Mouse (Mus musculus) kidney, postnatal 36 days (tissue): ENCODE measurements at regions not wholly inside any gene's neighbourhood (a gene's known extent, or its start where the extent isn't known, plus 50 kb on each side); places are given as distances from the start of the nearest gene placed in this dataset.

Experiments
- DNase-seq, 2 experiments: peaks; one replicate each; pipeline ENCODE4 v3.0.0; 2021 to 2022; ENCODE audit warnings: mixed read lengths in 2 of 2

- no peak for DNase-seq
Measured at GRCm38 (mm10) chr11:38034526-38035286, 798.9 kb upstream of the Tenm2 start.

DNA sequence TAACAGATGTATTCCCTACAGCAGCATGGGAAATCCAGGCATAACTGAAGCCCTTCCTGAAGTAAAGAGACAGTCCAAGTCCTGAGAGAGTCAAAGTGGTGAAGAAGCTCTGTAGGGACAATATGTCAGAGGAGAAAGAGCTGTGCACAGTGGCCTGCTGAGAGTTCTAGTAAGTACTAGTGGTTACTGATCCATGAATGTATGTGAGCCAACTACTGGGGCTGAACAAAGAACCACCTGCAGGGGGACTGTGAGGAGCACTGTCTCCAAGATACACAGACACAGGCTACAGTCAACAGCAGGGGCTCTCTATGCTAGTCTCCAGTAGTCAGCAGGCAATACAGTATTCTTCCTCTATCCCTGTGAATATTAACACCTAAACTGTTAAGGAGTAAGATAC is 785.9 kb upstream of the Tenm2 start:
- no peak for DNase-seq

- no peak for DNase-seq
Measured at GRCm38 (mm10) chr11:37978131-37978530, 742.4 kb upstream of the Tenm2 start.

DNA sequence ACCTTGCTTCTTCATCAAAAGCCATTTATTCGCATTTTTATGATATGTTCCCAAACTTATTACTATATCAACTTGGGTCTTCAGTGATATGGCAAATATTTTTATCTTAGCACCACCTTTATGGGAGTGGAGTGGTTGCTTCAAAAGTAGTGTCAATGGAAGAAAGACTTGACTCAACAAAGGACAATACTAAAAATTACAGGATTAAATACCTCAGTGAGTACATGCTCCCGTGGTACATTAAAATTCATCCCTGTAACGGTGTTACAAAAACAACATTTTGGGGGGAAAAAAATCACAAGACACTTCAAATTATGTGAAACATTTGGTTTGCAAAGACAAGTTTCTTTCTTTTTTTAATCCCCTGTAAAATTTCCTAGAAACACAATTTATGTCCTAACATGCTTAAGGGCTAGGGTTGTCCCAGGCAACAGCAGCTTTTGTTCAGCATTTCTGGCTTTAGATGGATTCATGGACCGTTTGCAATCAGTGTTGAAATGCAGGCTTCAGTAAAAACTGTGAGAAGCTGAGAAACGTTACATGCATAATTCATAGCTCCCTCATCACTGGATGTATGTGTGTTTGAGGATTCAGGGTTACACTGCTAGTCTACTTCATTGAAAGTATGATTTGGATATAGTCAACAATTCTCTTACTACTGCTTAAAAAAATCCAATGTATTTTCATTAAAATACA is 700.8 kb upstream of the Tenm2 start:
- DNase-seq, result no peak

DNA sequence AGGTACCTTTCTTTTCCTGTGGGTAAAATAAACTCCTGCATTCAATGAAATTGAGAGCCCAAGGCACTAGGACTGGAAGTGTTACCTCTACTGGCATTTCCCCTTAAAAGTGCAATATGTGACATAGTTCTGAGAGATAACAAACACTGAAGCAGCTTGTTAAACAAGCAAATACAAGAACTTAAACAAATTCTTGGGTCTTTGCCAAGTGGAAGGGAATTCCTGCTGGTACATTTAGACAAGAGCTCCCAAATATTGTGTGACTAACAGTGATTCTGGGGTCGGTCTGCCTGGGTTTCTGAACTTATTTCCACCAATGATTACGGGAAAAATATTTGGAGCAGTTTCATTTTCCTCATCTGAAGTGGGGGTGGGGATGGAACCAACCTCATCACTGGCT is 677.4 kb upstream of the Tenm2 start:
- DNase-seq, result no peak

- no peak for DNase-seq
Measured at GRCm38 (mm10) chr11:37904991-37905390, 669.2 kb upstream of the Tenm2 start.

DNA sequence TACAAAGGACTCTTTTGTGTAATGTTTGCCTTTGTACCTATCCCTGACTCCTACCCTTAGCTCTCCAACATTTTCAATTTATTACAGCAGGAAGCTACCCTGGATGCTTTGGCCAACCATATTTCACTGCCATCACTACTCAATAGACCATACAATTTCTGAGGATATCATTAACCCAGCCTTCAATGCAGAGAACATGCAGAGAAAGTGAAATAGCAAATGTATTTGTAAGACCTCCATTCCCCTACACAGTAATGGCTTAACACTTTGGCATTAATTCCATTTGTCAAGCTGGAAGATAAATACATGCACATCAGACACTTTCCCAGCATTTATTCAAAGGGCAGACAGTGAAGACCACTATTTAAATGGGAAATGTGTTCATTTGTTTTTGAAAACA is 661.9 kb upstream of the Tenm2 start:
- DNase-seq, result no peak

GRCm38 (mm10) chr11:37882717-37883116 is 647.0 kb upstream of the Tenm2 start:
- DNase-seq, result no peak

- DNase-seq, result no peak
Measured at GRCm38 (mm10) chr11:37837301-37837700, 601.5 kb upstream of the Tenm2 start.

GRCm38 (mm10) chr11:37830975-37831374 is 595.2 kb upstream of the Tenm2 start:
- DNase-seq, result no peak

DNA sequence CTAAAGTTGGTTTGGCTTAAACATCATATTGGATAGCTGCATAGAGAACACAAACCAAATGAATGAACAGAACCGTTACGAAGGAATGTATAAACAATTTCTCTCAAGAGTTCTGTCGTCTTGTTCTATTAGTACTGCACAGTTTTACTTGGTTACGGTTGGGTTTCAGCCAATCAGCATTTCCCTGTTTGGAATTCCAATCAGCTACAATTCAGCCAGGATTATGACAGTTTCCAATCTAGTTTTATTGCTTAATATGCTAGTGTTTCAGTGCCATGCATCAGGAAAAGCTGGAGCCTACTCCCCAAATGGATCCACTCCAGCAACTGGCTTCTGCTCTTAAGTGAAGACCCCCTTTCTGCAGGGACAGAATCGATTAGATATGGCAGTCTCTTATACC is 571.0 kb upstream of the Tenm2 start:
- no peak for DNase-seq

DNA sequence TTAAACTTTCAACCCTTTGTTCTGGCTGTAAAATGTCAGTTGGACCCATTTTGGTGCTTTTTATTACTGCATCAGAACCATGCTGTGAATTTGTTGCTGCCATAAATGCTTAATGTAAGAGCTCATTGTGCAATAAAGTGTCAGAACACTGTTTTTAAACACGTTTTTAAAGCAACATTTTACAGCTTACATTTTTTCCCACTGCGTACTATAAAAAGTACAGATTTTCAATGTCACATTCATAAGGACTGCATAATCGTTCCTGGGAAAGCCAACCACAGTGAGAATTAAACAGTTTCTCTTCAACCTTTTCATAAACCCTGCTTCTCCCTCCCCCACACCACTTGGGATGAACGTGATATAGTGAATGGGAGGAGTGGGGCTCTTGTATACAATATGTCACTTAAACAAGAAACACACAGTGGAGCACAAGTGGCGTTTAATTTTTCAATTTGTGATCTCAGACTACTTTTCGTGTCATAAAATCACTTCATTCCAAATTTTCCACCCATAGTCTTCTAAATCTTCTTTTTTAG is 563.1 kb upstream of the Tenm2 start:
- DNase-seq, result no peak

GRCm38 (mm10) chr11:37772481-37773089 is 536.8 kb upstream of the Tenm2 start:
- no peak for DNase-seq

- DNase-seq, result no peak
Measured at GRCm38 (mm10) chr11:37770881-37771280, 535.1 kb upstream of the Tenm2 start.

- no peak for DNase-seq
Measured at GRCm38 (mm10) chr11:37768121-37768520, 532.4 kb upstream of the Tenm2 start.

DNA sequence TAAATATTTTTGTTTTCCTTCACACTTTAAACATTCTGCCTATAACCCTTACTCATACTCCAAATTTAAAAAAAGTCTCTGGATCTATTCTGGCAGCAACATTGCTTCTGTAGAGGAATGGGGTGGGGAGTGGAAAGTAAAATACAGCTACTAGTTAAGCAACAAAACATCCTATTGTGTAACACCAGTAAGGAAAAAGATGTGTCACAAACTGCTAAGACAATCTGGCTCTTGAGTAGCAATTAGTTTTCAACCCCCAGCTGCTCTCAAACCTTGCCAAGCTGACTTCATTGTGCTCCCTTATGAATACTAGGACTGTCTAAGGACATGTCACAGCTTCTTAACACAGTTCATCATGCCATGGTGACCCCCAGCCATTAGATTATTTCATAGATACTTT is 500.2 kb upstream of the Tenm2 start:
- no peak for DNase-seq

DNA sequence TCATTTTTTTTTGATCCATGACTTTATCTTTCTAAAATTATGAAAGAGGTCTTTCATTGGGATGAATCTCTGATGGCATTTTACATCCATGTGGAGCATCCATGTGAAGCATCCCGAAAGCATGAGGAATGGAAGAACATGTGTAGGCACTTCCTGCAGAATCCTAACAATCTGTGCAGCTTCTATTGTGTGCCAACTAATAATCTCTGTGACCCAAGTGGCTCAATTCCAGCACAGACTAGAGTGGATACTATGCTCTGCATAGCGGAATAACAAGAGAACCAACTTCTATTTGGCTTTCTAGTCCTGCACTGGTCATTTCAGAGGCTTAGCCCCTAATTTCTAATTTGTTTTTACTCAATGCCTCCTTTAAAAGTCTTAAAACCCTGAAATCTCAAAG is 499.7 kb upstream of the Tenm2 start:
- DNase-seq, result no peak

GRCm38 (mm10) chr11:37696981-37697380 is 461.2 kb upstream of the Tenm2 start:
- DNase-seq, result peak; percentile 29 to 59

DNA sequence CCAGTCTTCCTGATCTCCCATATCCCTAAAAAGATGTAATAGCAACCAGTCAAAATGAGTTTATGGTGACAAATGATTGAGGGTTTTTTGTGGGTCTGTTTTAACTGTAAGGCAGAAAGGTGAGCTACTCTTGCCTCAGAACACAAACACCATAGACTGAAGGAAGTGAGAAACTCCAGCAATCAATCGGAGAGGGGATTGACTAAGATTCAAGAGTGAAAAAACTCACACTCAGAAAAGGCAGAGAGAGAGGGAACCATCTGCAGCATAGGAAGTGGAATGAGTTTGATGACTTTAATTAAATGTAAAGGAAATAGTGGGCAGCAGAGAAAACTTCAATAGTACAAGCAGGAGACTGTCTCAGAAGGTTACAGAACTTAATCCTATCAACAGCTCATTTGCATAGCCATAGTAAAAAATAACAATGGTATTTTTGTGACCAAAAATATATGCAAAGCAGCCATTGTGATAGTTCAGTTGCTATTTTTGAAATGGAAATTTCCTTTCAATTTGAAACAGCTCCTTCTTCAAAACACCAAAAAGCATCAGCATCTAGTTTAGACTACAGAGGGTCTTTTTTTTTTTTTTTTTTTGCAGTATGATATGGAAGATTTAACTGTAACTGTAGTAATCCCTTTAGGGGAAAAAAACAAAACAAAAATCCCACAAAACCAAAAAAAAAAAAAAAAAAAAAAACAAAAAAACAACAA is 442.9 kb upstream of the Tenm2 start:
- DNase-seq, result no peak

- DNase-seq, result no peak
Measured at GRCm38 (mm10) chr11:37671320-37671719, 435.6 kb upstream of the Tenm2 start.

DNA sequence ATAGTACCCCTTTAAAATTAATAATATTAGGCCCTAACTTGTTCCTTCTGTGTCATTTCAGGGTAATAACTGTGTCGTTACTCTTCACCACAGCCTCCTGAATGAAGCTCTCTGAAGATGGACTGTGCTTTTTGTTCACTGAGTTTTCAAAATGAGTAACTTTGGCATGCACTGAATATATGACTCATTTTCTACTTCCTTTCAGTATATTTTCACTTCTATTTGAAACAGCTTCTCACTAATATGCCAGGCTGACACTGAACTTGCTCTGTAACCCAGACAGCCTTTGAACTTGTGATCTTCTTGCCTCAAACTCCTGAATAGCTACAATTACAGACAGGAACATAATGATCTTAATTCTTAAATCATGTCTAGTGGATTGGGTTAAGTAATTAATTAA is 431.2 kb upstream of the Tenm2 start:
- DNase-seq, result no peak

GRCm38 (mm10) chr11:37650095-37650494 is 414.3 kb upstream of the Tenm2 start:
- DNase-seq, result no peak

GRCm38 (mm10) chr11:37623290-37623689 is 387.5 kb upstream of the Tenm2 start:
- no peak for DNase-seq
